Mouse (Mus musculus): ENCODE measurements at regions not wholly inside any gene's neighbourhood (a gene's known extent, or its start where the extent isn't known, plus 50 kb on each side); places are given as distances from the start of the nearest gene placed in this dataset.

- Histone ChIP-seq H3K9ac (ENCODE audit: low read depth, low read length) (no peak overlapping the region), H3K9me3 (ENCODE audit: control insufficient read depth, low read length) (no peaks in the 10 kb centered on the region), H3K36me3 (ENCODE audit: control insufficient read depth, insufficient read depth, low read length) (no peaks in the 10 kb centered on the region), H3K27me3 (replicated peaks; ENCODE audit: control insufficient read depth, insufficient read depth, low read length) (no peaks in the 10 kb centered on the region), H3K4me1 (replicated peaks; ENCODE audit: control insufficient read depth, insufficient read depth, low read length) (no peaks in the 10 kb centered on the region), H3K27ac (ENCODE audit: low read depth, low read length) (no peak overlapping the region), H3K4me2 (no peak overlapping the region), H3K4me3 (ENCODE audit: low read depth, low read length) (no peak overlapping the region)
- DNase-seq (ENCODE audit: low spot score) (no peak), ATAC-seq (replicated peaks; ENCODE audit: low FRiP score) (no peak)
These were observed 266.5 kb downstream of the Lyplal1 start for GRCm38 (mm10) chr1:185850590-185850989.

DNA sequence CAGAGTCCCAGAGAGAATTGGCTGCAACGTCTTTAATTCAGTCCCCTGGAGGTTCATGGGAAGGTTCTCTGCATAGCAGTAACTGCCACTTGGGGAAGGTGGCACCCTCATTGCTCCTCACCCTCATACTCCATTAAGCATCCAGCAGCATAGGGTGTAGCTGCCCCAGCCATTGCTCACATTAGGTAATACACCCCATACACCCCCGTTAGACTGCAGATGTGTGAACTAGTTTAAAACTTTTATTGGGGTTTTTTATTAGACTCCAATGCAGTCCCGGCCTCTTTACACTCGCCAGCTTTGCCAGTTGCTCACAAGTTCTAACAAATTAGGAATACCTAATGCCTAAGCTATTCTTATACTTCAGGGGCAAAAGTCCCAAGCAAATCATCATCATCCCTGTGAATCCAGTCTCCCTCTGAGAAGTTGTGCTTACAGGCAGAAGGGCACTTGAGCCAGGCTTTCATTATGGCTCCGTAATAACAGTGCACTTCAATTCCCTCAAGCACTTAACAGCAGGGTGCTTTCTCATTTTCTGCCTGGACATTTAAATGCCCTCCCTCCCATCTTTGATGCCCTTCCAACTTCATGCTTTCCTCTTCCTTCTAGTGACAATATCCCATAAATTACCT lies 265.7 kb downstream of the Lyplal1 start:
- H3K27ac ChIP-seq (ENCODE audit: low read depth, low read length), result no peak overlapping the region
- H3K4me2 ChIP-seq, result no peak overlapping the region
- WGBS, result 76% methylated on average over 5 of the region's 5 CpGs
- H3K4me1 ChIP-seq (replicated peaks; ENCODE audit: control insufficient read depth, insufficient read depth, low read length), result no peaks in the 10 kb centered on the region
- H3K36me3 ChIP-seq (ENCODE audit: control insufficient read depth, insufficient read depth, low read length), result no peaks in the 10 kb centered on the region
- H3K4me3 ChIP-seq (ENCODE audit: low read depth, low read length), result no peak overlapping the region
- DNase-seq (ENCODE audit: low spot score) (peak; percentile 18), ATAC-seq (replicated peaks; ENCODE audit: low FRiP score) (no peak)
- H3K9ac ChIP-seq (ENCODE audit: low read depth, low read length), result no peak overlapping the region
- H3K27me3 ChIP-seq (replicated peaks; ENCODE audit: control insufficient read depth, insufficient read depth, low read length), result no peaks in the 10 kb centered on the region
- no peaks in the 10 kb centered on the region for H3K9me3 ChIP-seq (ENCODE audit: control insufficient read depth, low read length)

DNA sequence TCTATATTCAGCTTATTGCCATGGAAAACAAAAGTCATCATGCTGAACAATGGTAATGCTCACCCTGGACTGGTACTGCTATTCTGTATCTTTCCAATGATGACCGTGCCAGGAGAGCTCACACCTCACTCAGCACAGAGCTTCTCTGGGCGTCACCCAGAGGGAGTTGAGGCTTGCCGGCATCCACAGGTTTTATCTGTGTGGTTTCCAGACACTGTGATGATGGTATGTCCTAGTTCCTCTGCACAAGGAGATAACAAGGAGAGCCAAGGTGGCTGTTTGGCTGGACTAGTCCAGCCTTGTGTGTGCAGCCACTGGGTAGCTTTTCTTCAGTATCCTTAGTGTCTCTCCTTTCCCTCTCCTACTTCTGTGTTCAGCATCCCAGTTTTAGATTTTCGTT lies 255.4 kb downstream of the Lyplal1 start:
- Histone ChIP-seq H3K4me2 (no peak overlapping the region), H3K27me3 (replicated peaks; ENCODE audit: control insufficient read depth, insufficient read depth, low read length) (no peaks in the 10 kb centered on the region), H3K9me3 (ENCODE audit: control insufficient read depth, low read length) (no peaks in the 10 kb centered on the region), H3K4me1 (replicated peaks; ENCODE audit: control insufficient read depth, insufficient read depth, low read length) (no peaks in the 10 kb centered on the region; the same call in none of the 2 replicates), H3K36me3 (ENCODE audit: control insufficient read depth, insufficient read depth, low read length) (no peaks in the 10 kb centered on the region), H3K9ac (ENCODE audit: low read depth, low read length) (no peak overlapping the region), H3K4me3 (ENCODE audit: low read depth, low read length) (no peak overlapping the region), H3K27ac (ENCODE audit: low read depth, low read length) (no peak overlapping the region)
- DNase-seq (ENCODE audit: low spot score), result no peak
- ATAC-seq (replicated peaks; ENCODE audit: low FRiP score), result peak; percentile 94
- 37% methylated on average over 4 of the region's 4 CpGs for WGBS

GRCm38 (mm10) chr1:185865945-185866344 lies 251.2 kb downstream of the Lyplal1 start:
- DNase-seq (ENCODE audit: low spot score), result no peak
- 84% methylated on average over 11 of the region's 11 CpGs for WGBS
- Histone ChIP-seq H3K9me3 (ENCODE audit: control insufficient read depth, low read length) (no peaks in the 10 kb centered on the region), H3K9ac (ENCODE audit: low read depth, low read length) (no peak overlapping the region), H3K27me3 (replicated peaks; ENCODE audit: control insufficient read depth, insufficient read depth, low read length) (no peaks in the 10 kb centered on the region), H3K36me3 (ENCODE audit: control insufficient read depth, insufficient read depth, low read length) (no peaks in the 10 kb centered on the region), H3K4me3 (ENCODE audit: low read depth, low read length) (no peak overlapping the region), H3K4me1 (replicated peaks; ENCODE audit: control insufficient read depth, insufficient read depth, low read length) (no peaks in the 10 kb centered on the region; the same call in none of the 2 replicates), H3K27ac (ENCODE audit: low read depth, low read length) (no peak overlapping the region), H3K4me2 (no peak overlapping the region)
- ATAC-seq (replicated peaks; ENCODE audit: low FRiP score), result no peak

DNA sequence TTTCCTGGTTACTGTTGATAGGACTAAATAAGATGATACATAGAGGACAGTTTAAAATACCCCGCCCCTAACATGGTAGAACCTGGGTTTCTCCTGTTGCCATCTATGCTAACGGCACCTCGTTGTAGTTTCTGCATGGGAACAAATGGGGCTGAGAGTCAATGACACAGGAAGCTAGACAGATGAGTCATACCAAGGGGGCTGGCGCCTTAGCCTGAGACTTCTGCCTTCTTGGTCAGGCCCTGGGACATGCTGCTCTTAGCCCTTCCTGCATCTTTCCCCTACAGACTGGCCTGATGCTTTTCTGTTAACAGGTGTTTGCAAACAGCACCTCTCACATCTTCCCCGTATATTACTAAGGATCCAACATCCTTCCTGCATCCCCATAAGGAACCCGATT lies 250.5 kb downstream of the Lyplal1 start:
- no peaks in the 10 kb centered on the region for H3K9me3 ChIP-seq (ENCODE audit: control insufficient read depth, low read length)
- no peak overlapping the region for H3K4me2 ChIP-seq
- no peak for ATAC-seq (replicated peaks; ENCODE audit: low FRiP score)
- no peak overlapping the region for H3K9ac ChIP-seq (ENCODE audit: low read depth, low read length)
- H3K36me3 ChIP-seq (ENCODE audit: control insufficient read depth, insufficient read depth, low read length), result no peaks in the 10 kb centered on the region
- H3K4me1 ChIP-seq (replicated peaks; ENCODE audit: control insufficient read depth, insufficient read depth, low read length), result no peaks in the 10 kb centered on the region; the same call in none of the 2 replicates
- no peaks in the 10 kb centered on the region for H3K27me3 ChIP-seq (replicated peaks; ENCODE audit: control insufficient read depth, insufficient read depth, low read length)
- WGBS, result 70% methylated on average over 6 of the region's 6 CpGs
- no peak overlapping the region for H3K4me3 ChIP-seq (ENCODE audit: low read depth, low read length)
- no peak overlapping the region for H3K27ac ChIP-seq (ENCODE audit: low read depth, low read length)
- DNase-seq (ENCODE audit: low spot score), result no peak

DNA sequence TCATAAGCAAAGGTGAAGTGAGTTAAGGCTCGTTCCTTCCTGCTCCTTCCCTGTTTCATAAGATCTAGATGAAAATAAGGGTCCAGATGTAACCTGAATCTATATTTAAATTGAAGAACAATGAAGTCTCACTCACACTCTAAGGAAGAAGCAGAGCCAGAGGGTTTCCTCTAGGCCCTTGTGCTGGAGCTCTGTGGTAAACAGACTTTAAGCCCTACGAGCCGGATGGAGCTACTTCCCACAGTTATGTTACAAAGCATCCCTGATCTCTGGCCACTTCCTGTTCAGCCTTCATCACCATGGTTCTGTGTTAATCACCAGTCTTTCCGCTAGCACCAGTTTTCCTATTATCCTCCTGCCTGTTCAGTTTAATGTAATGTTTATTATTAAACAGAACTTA lies 250.1 kb downstream of the Lyplal1 start:
- Histone ChIP-seq H3K4me1 (replicated peaks; ENCODE audit: control insufficient read depth, insufficient read depth, low read length) (no peaks in the 10 kb centered on the region; the same call in 1 of the 2 replicates), H3K9ac (ENCODE audit: low read depth, low read length) (no peak overlapping the region), H3K36me3 (ENCODE audit: control insufficient read depth, insufficient read depth, low read length) (no peaks in the 10 kb centered on the region), H3K4me3 (ENCODE audit: low read depth, low read length) (no peak overlapping the region), H3K27me3 (replicated peaks; ENCODE audit: control insufficient read depth, insufficient read depth, low read length) (no peaks in the 10 kb centered on the region), H3K4me2 (no peak overlapping the region), H3K27ac (ENCODE audit: low read depth, low read length) (no peak overlapping the region), H3K9me3 (ENCODE audit: control insufficient read depth, low read length) (no peaks in the 10 kb centered on the region)
- DNase-seq (ENCODE audit: low spot score) (no peak), ATAC-seq (replicated peaks; ENCODE audit: low FRiP score) (no peak)
- WGBS, result 80% methylated on average over 4 of the region's 4 CpGs

- no peak for DNase-seq (ENCODE audit: low spot score)
These were observed 248.4 kb downstream of the Lyplal1 start for GRCm38 (mm10) chr1:185868721-185869120.

GRCm38 (mm10) chr1:185887031-185887430 lies 230.1 kb downstream of the Lyplal1 start:
- no peak overlapping the region for H3K4me2 ChIP-seq
- no peak overlapping the region for H3K27ac ChIP-seq (ENCODE audit: low read depth, low read length)
- 93% methylated on average over 1 of the region's 1 CpGs for WGBS
- no peaks in the 10 kb centered on the region for H3K36me3 ChIP-seq (ENCODE audit: control insufficient read depth, insufficient read depth, low read length)
- no peak for ATAC-seq (replicated peaks; ENCODE audit: low FRiP score)
- H3K4me3 ChIP-seq (ENCODE audit: low read depth, low read length), result no peak overlapping the region
- no peaks in the 10 kb centered on the region for H3K27me3 ChIP-seq (replicated peaks; ENCODE audit: control insufficient read depth, insufficient read depth, low read length)
- no peak overlapping the region for H3K9ac ChIP-seq (ENCODE audit: low read depth, low read length)
- H3K9me3 ChIP-seq (ENCODE audit: control insufficient read depth, low read length), result no peaks in the 10 kb centered on the region
- H3K4me1 ChIP-seq (replicated peaks; ENCODE audit: control insufficient read depth, insufficient read depth, low read length), result no peaks in the 10 kb centered on the region
- no peak for DNase-seq (ENCODE audit: low spot score)

More at GRCm38 (mm10) chr1:185868721-185869120, 248.4 kb downstream of the Lyplal1 start:
- Histone ChIP-seq H3K27me3 (replicated peaks; ENCODE audit: control insufficient read depth, insufficient read depth, low read length) (no peaks in the 10 kb centered on the region), H3K36me3 (ENCODE audit: control insufficient read depth, insufficient read depth, low read length) (no peaks in the 10 kb centered on the region), H3K27ac (ENCODE audit: low read depth, low read length) (no peak overlapping the region), H3K9me3 (ENCODE audit: control insufficient read depth, low read length) (no peaks in the 10 kb centered on the region), H3K4me1 (replicated peaks; ENCODE audit: control insufficient read depth, insufficient read depth, low read length) (no peaks in the 10 kb centered on the region), H3K9ac (ENCODE audit: low read depth, low read length) (no peak overlapping the region), H3K4me3 (ENCODE audit: low read depth, low read length) (no peak overlapping the region), H3K4me2 (no peak overlapping the region)
- no peak for ATAC-seq (replicated peaks; ENCODE audit: low FRiP score)
- 79% methylated on average over 4 of the region's 4 CpGs for WGBS

DNA sequence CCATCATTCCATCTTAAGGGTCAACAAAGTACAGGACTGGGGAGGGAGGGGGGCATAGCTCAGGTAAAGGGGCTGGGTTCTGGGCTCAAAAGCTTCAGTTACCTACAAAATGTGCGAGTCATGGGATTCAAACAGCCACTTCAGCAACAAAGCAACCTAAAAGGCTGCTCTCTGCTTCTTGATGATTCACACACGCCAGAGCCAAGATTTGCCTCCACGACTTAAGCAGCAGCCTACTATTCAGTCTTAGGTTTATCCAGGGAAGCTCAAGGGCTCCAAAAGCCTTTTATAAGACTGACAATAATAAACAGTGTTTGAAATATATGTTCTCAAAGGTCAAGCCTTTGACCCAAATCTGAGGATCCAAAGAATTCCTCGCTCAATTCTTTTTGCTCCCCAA lies 225.3 kb downstream of the Lyplal1 start:
- Histone ChIP-seq H3K9ac (ENCODE audit: low read depth, low read length) (no peak overlapping the region), H3K9me3 (ENCODE audit: control insufficient read depth, low read length) (no peaks in the 10 kb centered on the region), H3K27ac (ENCODE audit: low read depth, low read length) (no peak overlapping the region), H3K4me1 (replicated peaks; ENCODE audit: control insufficient read depth, insufficient read depth, low read length) (no peaks in the 10 kb centered on the region), H3K4me2 (no peak overlapping the region), H3K27me3 (replicated peaks; ENCODE audit: control insufficient read depth, insufficient read depth, low read length) (no peaks in the 10 kb centered on the region), H3K36me3 (ENCODE audit: control insufficient read depth, insufficient read depth, low read length) (no peaks in the 10 kb centered on the region), H3K4me3 (ENCODE audit: low read depth, low read length) (no peak overlapping the region)
- ATAC-seq (replicated peaks; ENCODE audit: low FRiP score), result no peak
- DNase-seq (ENCODE audit: low spot score), result no peak
- 73% methylated on average over 4 of the region's 4 CpGs for WGBS

Data from liver, embryonic 11.5 days (tissue).